11 mouse cellular contexts compared by ENCODE assay signal in genomic region chr5:129420981-129421380, GRCm38 (mm10).
"Had no signal": no experiment of that assay in that cellular context is flagged by ENCODE, and none has a peak within 500 bp of the region (broad histone marks: within the 10 kb centered on the region; RNA-seq: fewer than 3 reads in every experiment).

No protein-coding gene starts in this region.

- H3K9me3 ChIP-seq: limb, embryonic 13.5 days; midbrain, embryonic 12.5 days; stomach, embryonic 15.5 days had no signal

- H3K4me2 ChIP-seq: limb, embryonic 13.5 days; midbrain, embryonic 12.5 days; stomach, embryonic 15.5 days had no signal

- H3K9ac ChIP-seq: limb, embryonic 13.5 days; liver, embryonic 14.5 days; midbrain, embryonic 12.5 days; stomach, embryonic 15.5 days had no signal

- H3K4me1 ChIP-seq: midbrain, embryonic 12.5 days; stomach, embryonic 15.5 days had no signal

- H3K36me3 ChIP-seq: limb, embryonic 13.5 days; midbrain, embryonic 12.5 days; stomach, embryonic 15.5 days had no signal

- H3K27ac ChIP-seq: limb, embryonic 13.5 days; liver, embryonic 14.5 days; midbrain, embryonic 12.5 days; stomach, embryonic 15.5 days had no signal

- H3K27me3 ChIP-seq: limb, embryonic 13.5 days; midbrain, embryonic 12.5 days; stomach, embryonic 15.5 days had no signal

- DNase-seq: kidney, adult 9 months; kidney, postnatal 10 days; left cerebral cortex, postnatal 4 days; lung, adult 18-20 months; right cerebral cortex, postnatal 14 days; thymus, postnatal 36 days had no signal

- H3K4me3 ChIP-seq: limb, embryonic 13.5 days; midbrain, embryonic 12.5 days; myocyte; stomach, embryonic 15.5 days had no signal
